Mouse (Mus musculus) ES-E14 (cell line): Measurements from ENCODE around the gene Hsf2bp.

Source experiments
- CHD2 ChIP-seq: IDR thresholded peaks from 2 replicates; pipeline ENCODE4 v1.6.1; 2014; ENCODE audit warnings: mild to moderate bottlenecking, low read depth, low read length, inconsistent platforms
- HCFC1 ChIP-seq: IDR thresholded peaks from 2 replicates; pipeline ENCODE4 v1.6.1; 2012; ENCODE audit warnings: low read length, inconsistent platforms, borderline replicate concordance; ENCODE audit not compliant: insufficient read depth
- MAFK ChIP-seq: IDR thresholded peaks from 2 replicates; pipeline ENCODE4 v1.6.1; 2014; ENCODE audit warnings: mild to moderate bottlenecking, low read depth, low read length, inconsistent platforms; ENCODE audit not compliant: insufficient read depth
- ZC3H11A ChIP-seq: IDR thresholded peaks from 2 replicates; pipeline ENCODE4 v1.6.1; 2012; ENCODE audit warnings: low read depth, mild to moderate bottlenecking, inconsistent platforms, low read length, borderline replicate concordance
- ZNF384 ChIP-seq: IDR thresholded peaks from 2 replicates; pipeline ENCODE4 v1.6.1; 2012; ENCODE audit warnings: low read depth, low read length, inconsistent platforms

- TF ChIP-seq ZC3H11A (no peak), HCFC1 (no peak), ZNF384 (no peak), MAFK (no peak), CHD2 (no peak)
Measured at GRCm38 (mm10) chr17:31954551-31955140, 81.5 kb downstream of the Hsf2bp start.
